Mouse (Mus musculus) spleen, adult 2 months (tissue): ENCODE measurements around the gene Tbc1d12. TPM values are rescaled to one million over a fixed set of nuclear protein-coding genes. Genes with fewer than 3 reads are reported as not detected.
"Not testable (repeated sequence)": the region's sequence is repeated elsewhere in the genome, so short reads cannot be mapped to it uniquely, and the experiment has no call there.

ENCODE experiments used
- DNase-seq, 2 experiments: peaks; one replicate each; pipeline versions ENCODE4 v3.0.0 to v3.0.0-alpha.2; 2012 to 2021; ENCODE audit warnings: low spot score in 2 of 2, low read depth in 1 of 2
- H3K27ac ChIP-seq: fragments of 200-500 bp; 2 replicates; pipeline ENCODE4 v1.5.1; 2012; ENCODE audit warnings: low read length, inconsistent platforms; ENCODE audit not compliant: insufficient read depth
- H3K27me3 ChIP-seq: fragments of 200-500 bp; 2 replicates; pipeline ENCODE4 v1.6.1; 2012; ENCODE audit warnings: mild to moderate bottlenecking, moderate library complexity, low read length, inconsistent platforms; ENCODE audit not compliant: control insufficient read depth, insufficient read depth
- H3K36me3 ChIP-seq: fragments of 200-500 bp; 2 replicates; pipeline ENCODE4 v1.6.1; 2012; ENCODE audit warnings: mild to moderate bottlenecking, low read length, inconsistent platforms; ENCODE audit not compliant: control insufficient read depth, insufficient read depth
- H3K4me1 ChIP-seq: fragments of 200-500 bp; 2 replicates; pipeline ENCODE4 v1.6.1; 2011; ENCODE audit warnings: inconsistent platforms; ENCODE audit not compliant: control insufficient read depth, insufficient read depth, insufficient read length
- H3K4me3 ChIP-seq: fragments of 200-500 bp; 2 replicates; pipeline ENCODE4 v1.5.1; 2011; ENCODE audit warnings: mild to moderate bottlenecking, inconsistent platforms; ENCODE audit not compliant: insufficient read depth, insufficient read length; ENCODE audit errors: extremely low read depth
- CTCF ChIP-seq: fragments of 200-500 bp; IDR thresholded peaks from 2 replicates; pipeline ENCODE4 v1.5.1; 2011; ENCODE audit warnings: mild to moderate bottlenecking, inconsistent platforms; ENCODE audit not compliant: insufficient read depth, insufficient read length, insufficient replicate concordance; ENCODE audit errors: extremely low read depth
- POLR2A ChIP-seq: fragments of 200-500 bp; IDR thresholded peaks from 2 replicates; pipeline ENCODE4 v1.6.1; 2011; ENCODE audit warnings: low read depth, low read length, inconsistent platforms
- WGBS: fragments of 180-500 bp; shearing (Covaris S2); methylation state at CpG from one replicate; pipeline ENCODE4 v1.1.7; 2018; 5-methylcytosine and 5-hydroxymethylcytosine counted together
- polyA plus RNA-seq: library from polyadenylated mRNA; depleted of rRNA; stranded (reverse); fragments of >200 nt; gene quantifications from 2 replicates; pipeline ENCODE4 v1.2.3, GENCODE M21; 2012

The Tbc1d12 gene
- polyA plus RNA-seq, 1 experiment = 1.0 TPM

DNA sequence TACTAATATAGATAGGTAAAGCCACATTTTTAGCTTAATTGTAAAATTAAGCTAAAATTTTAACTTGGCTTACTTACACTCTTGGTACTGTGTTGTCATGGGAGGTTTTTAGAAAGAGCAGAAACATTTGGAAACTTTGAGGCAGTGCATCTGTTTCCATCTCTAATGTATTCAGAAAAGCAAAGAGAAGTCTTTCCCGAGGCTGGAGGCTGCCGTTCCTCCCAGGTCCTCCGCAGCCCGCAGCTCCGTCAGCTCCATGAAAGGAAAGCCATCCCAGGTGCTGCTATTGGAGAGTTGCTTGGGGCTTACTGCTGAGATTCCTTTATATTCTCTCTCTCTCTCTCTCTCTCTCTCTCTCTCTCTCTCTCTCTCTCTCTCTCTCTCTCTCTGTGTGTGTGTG, 8.4 kb downstream of the Tbc1d12 start:
- Histone ChIP-seq H3K4me1 (no peaks in the 10 kb centered on the region), H3K27me3 (no peaks in the 10 kb centered on the region), H3K27ac (no peak overlapping the region), H3K4me3 (no peak overlapping the region), H3K36me3 (no peaks in the 10 kb centered on the region)
- TF ChIP-seq POLR2A = no peak
- TF ChIP-seq CTCF = no peak
- WGBS = 85% methylated on average over 5 of the region's 5 CpGs
- DNase-seq = no peak

DNA sequence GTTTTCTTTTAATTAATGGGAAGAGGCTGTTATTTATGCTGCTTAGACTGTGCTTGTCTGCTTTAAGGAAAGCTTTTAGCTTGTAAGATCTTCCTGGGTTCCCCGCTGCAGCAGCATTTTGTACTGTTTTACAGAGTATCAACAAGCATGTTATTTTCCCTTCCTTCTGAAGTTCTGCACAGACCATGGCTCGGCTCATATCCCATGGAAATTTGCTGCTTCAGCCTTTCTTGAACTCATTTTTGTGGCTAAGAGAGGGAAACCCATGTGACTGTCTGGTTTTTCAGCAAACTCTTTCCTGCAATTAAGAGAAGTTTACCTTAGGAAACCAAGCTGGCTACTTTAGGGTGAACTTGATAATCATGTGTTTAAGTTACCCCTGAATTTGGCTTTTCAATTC, 10.0 kb downstream of the Tbc1d12 start:
- H3K36me3 ChIP-seq = no peaks in the 10 kb centered on the region
- H3K27ac ChIP-seq = no peak overlapping the region
- H3K4me3 ChIP-seq = no peak overlapping the region
- WGBS = 77% methylated on average over 2 of the region's 2 CpGs
- DNase-seq = no peak
- no peaks in the 10 kb centered on the region for H3K4me1 ChIP-seq
- no peaks in the 10 kb centered on the region for H3K27me3 ChIP-seq
- TF ChIP-seq CTCF = no peak

DNA sequence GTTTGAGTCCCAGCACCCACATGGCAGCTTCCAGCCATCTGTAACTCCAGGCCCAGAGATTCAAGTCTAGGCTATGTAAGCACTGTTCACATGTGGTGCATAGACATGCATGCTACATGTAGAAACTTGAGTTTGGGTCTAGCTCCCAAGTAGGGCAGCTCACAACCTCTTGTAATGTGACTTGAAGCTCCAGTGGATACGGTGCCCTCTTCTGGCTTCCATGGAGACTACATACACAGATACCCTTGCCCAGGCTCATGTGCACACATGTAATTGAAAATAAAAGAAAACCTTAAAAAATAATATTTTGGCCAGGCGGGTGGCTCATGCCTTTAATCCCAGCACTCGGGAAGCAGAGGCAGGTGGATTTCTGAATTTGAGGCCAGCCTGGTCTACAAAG, 21.8 kb downstream of the Tbc1d12 start:
- Histone ChIP-seq H3K4me1 (no peaks in the 10 kb centered on the region), H3K27me3 (no peaks in the 10 kb centered on the region), H3K4me3 (no peak overlapping the region), H3K36me3 (no peaks in the 10 kb centered on the region), H3K27ac (no peak overlapping the region)
- 93% methylated on average over 3 of the region's 3 CpGs for WGBS
- TF ChIP-seq CTCF (no peak), POLR2A (no peak)
- DNase-seq = no peak

DNA sequence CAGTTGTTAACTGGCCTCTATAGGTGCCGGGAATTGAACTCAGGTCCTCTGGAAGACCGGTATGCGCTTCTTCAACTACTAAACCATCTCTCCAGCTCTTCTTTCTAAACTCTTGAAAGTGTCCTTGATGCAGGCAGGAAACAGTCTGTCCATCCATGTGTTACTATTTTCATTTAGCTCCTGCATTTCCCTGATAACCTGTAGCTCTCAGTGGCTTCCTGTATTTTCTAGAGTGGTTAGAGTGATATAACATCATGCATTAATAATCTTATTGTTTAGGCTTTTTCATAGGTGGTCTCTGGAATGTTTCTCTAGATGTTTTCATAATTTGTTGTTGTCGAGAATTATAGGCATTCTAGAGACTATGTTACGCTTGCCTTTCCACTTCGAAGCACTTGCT, 26.1 kb downstream of the Tbc1d12 start:
- Histone ChIP-seq H3K27ac (no peak overlapping the region), H3K4me3 (no peak overlapping the region), H3K27me3 (no peaks in the 10 kb centered on the region), H3K4me1 (no peaks in the 10 kb centered on the region), H3K36me3 (no peaks in the 10 kb centered on the region)
- no peak for DNase-seq
- no peak for TF ChIP-seq POLR2A
- TF ChIP-seq CTCF = no peak
- 91% methylated on average over 6 of the region's 6 CpGs for WGBS

DNA sequence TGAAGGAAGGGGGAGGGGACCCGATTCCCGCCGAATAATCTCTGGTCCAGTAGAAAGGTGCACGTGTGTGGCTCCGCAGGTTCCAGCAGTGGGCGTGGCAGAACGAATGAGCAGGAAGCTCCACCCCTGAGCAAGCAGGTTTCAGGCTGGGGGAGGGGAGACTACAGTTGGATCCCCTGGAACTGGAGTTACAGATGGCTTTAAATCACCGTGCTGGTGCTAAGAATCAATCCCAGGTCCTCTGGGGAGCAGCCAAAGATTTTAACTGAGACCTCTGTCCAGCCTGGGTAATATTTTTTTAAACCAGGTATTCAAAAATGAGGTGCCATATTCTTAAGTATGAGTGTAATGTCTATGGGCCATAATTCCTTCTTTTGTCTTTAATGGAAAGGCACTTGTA, 38.4 kb downstream of the Tbc1d12 start:
- H3K27me3 ChIP-seq, DNase-seq, H3K4me3 ChIP-seq, H3K4me1 ChIP-seq, H3K27ac ChIP-seq, H3K36me3 ChIP-seq: not testable (repeated sequence)
- WGBS = 84% methylated on average over 4 of the region's 8 CpGs

DNA sequence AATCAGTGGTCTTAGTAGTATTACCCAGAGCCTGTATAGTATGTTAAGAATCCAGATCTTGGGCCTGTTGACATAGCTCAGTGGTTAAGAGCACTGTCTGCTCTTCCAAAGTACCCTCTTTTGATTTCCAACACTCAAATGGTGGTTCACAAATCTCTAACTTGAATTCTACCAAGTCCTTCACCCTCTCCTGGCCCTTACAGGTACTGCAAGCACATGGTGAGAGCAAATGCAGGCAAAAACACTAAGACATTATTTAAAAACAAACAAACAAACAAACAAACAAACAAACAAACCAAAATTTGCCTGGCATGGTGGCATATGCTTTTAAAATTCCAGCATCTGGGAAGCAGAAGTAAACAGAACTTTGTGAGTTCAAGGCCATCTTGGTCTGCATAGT, 43.9 kb downstream of the Tbc1d12 start:
- H3K4me3 ChIP-seq = no peak overlapping the region
- H3K27me3 ChIP-seq = no peaks in the 10 kb centered on the region
- H3K27ac ChIP-seq = no peak overlapping the region
- no peaks in the 10 kb centered on the region for H3K36me3 ChIP-seq
- no peaks in the 10 kb centered on the region; the same call in 1 of the 2 replicates for H3K4me1 ChIP-seq
- DNase-seq = no peak
- TF ChIP-seq POLR2A (no peak), CTCF (no peak)

DNA sequence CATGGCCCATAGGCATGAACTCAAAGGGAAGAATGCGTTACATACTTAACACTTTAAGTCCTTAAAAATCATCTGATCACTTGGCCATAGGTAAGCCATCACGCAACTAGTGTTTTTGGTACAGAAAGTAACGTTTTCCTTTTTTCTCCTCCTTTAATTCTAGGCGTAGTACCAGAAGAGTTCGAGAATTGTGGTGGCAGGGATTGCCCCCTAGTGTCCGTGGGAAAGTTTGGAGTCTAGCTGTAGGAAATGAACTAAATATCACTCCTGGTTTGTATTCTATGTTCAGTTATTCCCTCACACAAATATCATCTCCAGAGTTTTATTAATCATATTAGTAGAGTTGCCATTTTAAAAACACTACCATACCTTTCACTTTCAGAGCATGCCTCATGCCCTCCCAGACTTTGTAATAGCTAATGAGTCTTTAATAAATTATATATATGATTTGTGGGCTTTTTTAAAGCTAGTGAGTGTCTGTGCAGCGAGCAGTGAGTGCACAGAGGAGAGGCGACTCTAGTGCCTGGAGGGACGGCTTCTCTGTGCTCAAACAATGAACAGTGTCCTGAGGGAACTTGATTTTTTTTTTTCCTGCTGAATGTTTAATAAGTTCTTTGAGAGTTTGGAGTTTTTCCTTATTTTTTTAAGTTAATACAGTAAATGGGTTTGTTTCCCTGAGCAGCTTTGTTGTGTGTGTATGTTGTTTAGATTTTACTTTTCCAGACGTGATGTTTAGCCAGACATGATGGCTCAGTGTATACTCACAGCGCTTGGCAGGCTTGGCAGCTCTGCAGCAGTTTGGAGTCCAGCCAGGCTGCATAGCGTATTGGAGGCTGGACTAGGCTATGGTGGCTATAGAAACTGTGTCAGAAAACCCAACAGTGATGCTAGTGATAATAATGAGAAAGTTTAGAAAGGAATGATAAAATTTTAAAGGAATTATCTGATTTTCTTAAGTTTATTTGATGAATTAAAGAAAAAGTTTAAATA, 65.1 kb downstream of the Tbc1d12 start:
- no peaks in the 10 kb centered on the region for H3K4me1 ChIP-seq
- no peak overlapping the region for H3K4me3 ChIP-seq
- TF ChIP-seq POLR2A (no peak), CTCF (no peak)
- H3K36me3 ChIP-seq = no peaks in the 10 kb centered on the region
- H3K27me3 ChIP-seq = no peaks in the 10 kb centered on the region
- no peak for DNase-seq
- WGBS = 88% methylated on average over 12 of the region's 12 CpGs
- H3K27ac ChIP-seq = no peak overlapping the region
